Mouse (Mus musculus): ENCODE data around the gene Rc3h2. TPM values are rescaled to one million over a fixed set of nuclear protein-coding genes. Genes with fewer than 3 reads are reported as not detected.

Rc3h2 gene
- 0.03 and 0.07 TPM in 2 replicates for polyA plus RNA-seq (2012)

- H3K27me3 ChIP-seq (ENCODE audit: control insufficient read depth) = no peaks in the 10 kb centered on the region
- H3K4me3 ChIP-seq (replicated peaks) = peak within 1 kb of the TSS; percentile 96
- peaks cover 45% of the 10 kb centered on the region for H3K4me1 ChIP-seq (ENCODE audit: control insufficient read depth)
- no peaks in the 10 kb centered on the region for H3K9me3 ChIP-seq (ENCODE audit: control insufficient read depth, low read length)
- no peak for TF ChIP-seq TAL1 (IDR thresholded peaks at IDR 0.05; ENCODE audit: low read length)
- H3K36me3 ChIP-seq (ENCODE audit: control insufficient read depth) = peaks cover 35% of the 10 kb centered on the region
Observed at GRCm38 (mm10) chr2:37422306-37423304, at the start of gene Rc3h2. Gene Rc3h2, minus strand, starts transcription at chr2:37422903.

GRCm38 (mm10) chr2:37466266-37466665, 43.6 kb upstream of the Rc3h2 start:
- Histone ChIP-seq H3K36me3 (ENCODE audit: control insufficient read depth) (peaks cover 9% of the 10 kb centered on the region), H3K4me1 (ENCODE audit: control insufficient read depth) (peaks cover 5% of the 10 kb centered on the region), H3K9me3 (ENCODE audit: control insufficient read depth, low read length) (no peaks in the 10 kb centered on the region), H3K4me3 (replicated peaks) (no peak overlapping the region), H3K27me3 (ENCODE audit: control insufficient read depth) (no peaks in the 10 kb centered on the region)
- TF ChIP-seq GATA1 (IDR thresholded peaks at IDR 0.05; ENCODE audit: low read length) (no peak), TAL1 (IDR thresholded peaks at IDR 0.05; ENCODE audit: low read length) (no peak)

GRCm38 (mm10) chr2:37460707-37461106, 38.0 kb upstream of the Rc3h2 start:
- H3K27me3 ChIP-seq (ENCODE audit: control insufficient read depth) = no peaks in the 10 kb centered on the region
- peaks cover 5% of the 10 kb centered on the region for H3K4me1 ChIP-seq (ENCODE audit: control insufficient read depth)
- H3K9me3 ChIP-seq (ENCODE audit: control insufficient read depth, low read length) = peaks cover 3% of the 10 kb centered on the region; the same call in 1 of the 2 replicates
- TF ChIP-seq TAL1 (IDR thresholded peaks at IDR 0.05; ENCODE audit: low read length) = no peak
- no peak for TF ChIP-seq GATA1 (IDR thresholded peaks at IDR 0.05; ENCODE audit: low read length)
- H3K36me3 ChIP-seq (ENCODE audit: control insufficient read depth) = peaks cover 4% of the 10 kb centered on the region
- no peak overlapping the region for H3K4me3 ChIP-seq (replicated peaks)

GRCm38 (mm10) chr2:37452376-37452760, 29.7 kb upstream of the Rc3h2 start:
- no peaks in the 10 kb centered on the region for H3K9me3 ChIP-seq (ENCODE audit: control insufficient read depth, low read length)
- H3K27me3 ChIP-seq (ENCODE audit: control insufficient read depth) = no peaks in the 10 kb centered on the region
- peak overlapping the region; percentile 93 for H3K4me3 ChIP-seq (replicated peaks)
- no peak for TF ChIP-seq GATA1 (IDR thresholded peaks at IDR 0.05; ENCODE audit: low read length)
- no peak for TF ChIP-seq TAL1 (IDR thresholded peaks at IDR 0.05; ENCODE audit: low read length)
- peaks cover 30% of the 10 kb centered on the region for H3K4me1 ChIP-seq (ENCODE audit: control insufficient read depth)
- peaks cover 2% of the 10 kb centered on the region for H3K36me3 ChIP-seq (ENCODE audit: control insufficient read depth)

GRCm38 (mm10) chr2:37451667-37452375, 29.1 kb upstream of the Rc3h2 start:
- H3K9me3 ChIP-seq (ENCODE audit: control insufficient read depth, low read length) = no peaks in the 10 kb centered on the region
- H3K36me3 ChIP-seq (ENCODE audit: control insufficient read depth) = peaks cover 2% of the 10 kb centered on the region
- H3K27me3 ChIP-seq (ENCODE audit: control insufficient read depth) = no peaks in the 10 kb centered on the region
- peak overlapping the region; percentile 93 for H3K4me3 ChIP-seq (replicated peaks)
- peaks cover 30% of the 10 kb centered on the region for H3K4me1 ChIP-seq (ENCODE audit: control insufficient read depth)
- TF ChIP-seq GATA1 (IDR thresholded peaks at IDR 0.05; ENCODE audit: low read length) = no peak
- no peak for TF ChIP-seq TAL1 (IDR thresholded peaks at IDR 0.05; ENCODE audit: low read length)

GRCm38 (mm10) chr2:37442611-37443591, 20.2 kb upstream of the Rc3h2 start, which contains the start of the genes Zbtb26, Zbtb6 and Rabgap1:
Gene Zbtb26, minus strand, starts transcription at chr2:37443135.
Gene Zbtb6, minus strand, starts transcription at chr2:37443171.
Gene Rabgap1, plus strand, starts transcription at chr2:37443279.
- TF ChIP-seq TAL1 (IDR thresholded peaks at IDR 0.05; ENCODE audit: low read length) (no peak), GATA1 (IDR thresholded peaks at IDR 0.05; ENCODE audit: low read length) (no peak)
- H3K4me1 ChIP-seq (ENCODE audit: control insufficient read depth) = peaks cover 48% of the 10 kb centered on the region

GRCm38 (mm10) chr2:37431609-37432008, 8.9 kb upstream of the Rc3h2 start:
- Histone ChIP-seq H3K27me3 (ENCODE audit: control insufficient read depth) (no peaks in the 10 kb centered on the region), H3K36me3 (ENCODE audit: control insufficient read depth) (peaks cover 43% of the 10 kb centered on the region), H3K4me3 (replicated peaks) (peak overlapping the region; percentile 99), H3K4me1 (ENCODE audit: control insufficient read depth) (peaks cover 34% of the 10 kb centered on the region), H3K9me3 (ENCODE audit: control insufficient read depth, low read length) (no peaks in the 10 kb centered on the region)
- TF ChIP-seq TAL1 (IDR thresholded peaks at IDR 0.05; ENCODE audit: low read length) = no peak
- TF ChIP-seq GATA1 (IDR thresholded peaks at IDR 0.05; ENCODE audit: low read length) = no peak

More at GRCm38 (mm10) chr2:37442611-37443591, 20.2 kb upstream of the Rc3h2 start, which contains the start of the genes Zbtb26, Zbtb6 and Rabgap1:
- H3K27me3 ChIP-seq (ENCODE audit: control insufficient read depth) = no peaks in the 10 kb centered on the region
- H3K36me3 ChIP-seq (ENCODE audit: control insufficient read depth) = peaks cover 2% of the 10 kb centered on the region
- peak within 1 kb of the TSS; percentile 85 for H3K4me3 ChIP-seq (replicated peaks)
- no peaks in the 10 kb centered on the region for H3K9me3 ChIP-seq (ENCODE audit: control insufficient read depth, low read length)
